13 mouse cellular contexts compared by ENCODE assay signal in genomic region chr3:65449176-65449575, GRCm38 (mm10).
"Had no signal": no experiment of that assay in that cellular context is flagged by ENCODE, and none has a peak within 500 bp of the region (broad histone marks: within the 10 kb centered on the region; RNA-seq: fewer than 3 reads in every experiment).

No protein-coding gene starts in this region.

- DNase-seq: lung, adult 18-20 months; lung, embryonic 14.5 days; lung, postnatal 10 days; lung, postnatal 4 days; midbrain, embryonic 14.5 days; right cerebral cortex, postnatal 14 days; spleen, adult 18-20 months; thymus, adult 2 months; thymus, postnatal 25 days; thymus, postnatal 4 days had no signal

- H3K4me3 ChIP-seq: midbrain, embryonic 10.5 days; midbrain, embryonic 12.5 days; neural tube, embryonic 12.5 days had no signal

- H3K27ac ChIP-seq: midbrain, embryonic 10.5 days; midbrain, embryonic 12.5 days; neural tube, embryonic 12.5 days had no signal
